Mouse (Mus musculus): ENCODE measurements around the gene Mef2a.

Gene Mef2a

GRCm38 (mm10) chr7:67372729-67373583, at the start of gene Mef2a:
Gene Mef2a, minus strand, starts transcription at chr7:67372858.
- in situ Hi-C loops (cut with MboI, MseI): loop anchor here (5.0 kb wide), 1 partner anchor 259 kb away; no protein-coding TSS in a partner anchor

- in situ Hi-C loops (cut with MboI, MseI): no loop called here
Measured at GRCm38 (mm10) chr7:67421476-67422186, 49.0 kb upstream of the Mef2a start.

- in situ Hi-C loops (cut with MboI, MseI): no loop called here
Measured at GRCm38 (mm10) chr7:67421088-67421475, 48.4 kb upstream of the Mef2a start.

GRCm38 (mm10) chr7:67419591-67420314, 47.1 kb upstream of the Mef2a start:
- in situ Hi-C loops (cut with MboI, MseI): no loop called here

- in situ Hi-C loops (cut with MboI, MseI): no loop called here
Measured at GRCm38 (mm10) chr7:67418122-67418521, 45.5 kb upstream of the Mef2a start.

GRCm38 (mm10) chr7:67414766-67415165, 42.1 kb upstream of the Mef2a start:
- in situ Hi-C loops (cut with MboI, MseI): no loop called here

- in situ Hi-C loops (cut with MboI, MseI): no loop called here
Measured at GRCm38 (mm10) chr7:67412686-67413085, 40.0 kb upstream of the Mef2a start.

GRCm38 (mm10) chr7:67407019-67407418, 34.4 kb upstream of the Mef2a start:
- in situ Hi-C loops (cut with MboI, MseI): no loop called here

GRCm38 (mm10) chr7:67404176-67404575, 31.5 kb upstream of the Mef2a start:
- in situ Hi-C loops (cut with MboI, MseI): no loop called here

- in situ Hi-C loops (cut with MboI, MseI): no loop called here
Measured at GRCm38 (mm10) chr7:67402353-67402752, 29.7 kb upstream of the Mef2a start.

GRCm38 (mm10) chr7:67401379-67401778, 28.7 kb upstream of the Mef2a start:
- in situ Hi-C loops (cut with MboI, MseI): no loop called here

- in situ Hi-C loops (cut with MboI, MseI): no loop called here
Measured at GRCm38 (mm10) chr7:67390760-67391159, 18.1 kb upstream of the Mef2a start.

GRCm38 (mm10) chr7:67390095-67390494, 17.4 kb upstream of the Mef2a start:
- in situ Hi-C loops (cut with MboI, MseI): no loop called here

- in situ Hi-C loops (cut with MboI, MseI): no loop called here
Measured at GRCm38 (mm10) chr7:67384942-67385872, 12.5 kb upstream of the Mef2a start.

GRCm38 (mm10) chr7:67380174-67381129, 7.8 kb upstream of the Mef2a start:
- in situ Hi-C loops (cut with MboI, MseI): no loop called here

- in situ Hi-C loops (cut with MboI, MseI): no loop called here
Measured at GRCm38 (mm10) chr7:67376796-67377195, 4.1 kb upstream of the Mef2a start.

GRCm38 (mm10) chr7:67373975-67374374, 1.3 kb upstream of the Mef2a start:
- in situ Hi-C loops (cut with MboI, MseI): loop anchor here (5.0 kb wide), 1 partner anchor 258 kb away; no protein-coding TSS in a partner anchor

- in situ Hi-C loops (cut with MboI, MseI): loop anchor here (5.0 kb wide), 1 partner anchor 259 kb away; no protein-coding TSS in a partner anchor
Measured at GRCm38 (mm10) chr7:67373584-67373960, 914 bp upstream of the Mef2a start.

GRCm38 (mm10) chr7:67371891-67372672, 576 bp downstream of the Mef2a start:
- in situ Hi-C loops (cut with MboI, MseI): loop anchor here (5.0 kb wide), 1 partner anchor 260 kb away; no protein-coding TSS in a partner anchor
